In genomic region chr12:79742211-79742610, GRCm38 (mm10) we compare ENCODE assay signal across 11 mouse cellular contexts.
DNase-seq lines count a peak whose midpoint lies in the region; ATAC-seq lines count a peak whose summit lies in the region.
"Had no signal": no experiment of that assay in that cellular context is flagged by ENCODE, and none has a peak within 500 bp of the region (broad histone marks: within the 10 kb centered on the region; RNA-seq: fewer than 3 reads in every experiment).

No protein-coding gene starts in this region.

- no peak overlapping the region for H3K4me2 ChIP-seq in forebrain, embryonic 12.5 days
- H3K4me2 ChIP-seq in forebrain, embryonic 15.5 days (replicated peaks) = no peak overlapping the region
- no peak overlapping the region for H3K4me2 ChIP-seq in liver, embryonic 13.5 days
- H3K4me2 ChIP-seq in embryonic facial prominence, embryonic 14.5 days (ENCODE audit: low read depth, low read length) = no peak overlapping the region
- H3K4me2 ChIP-seq: heart, embryonic 12.5 days; limb, embryonic 15.5 days had no signal

- no peaks in the 10 kb centered on the region for H3K9me3 ChIP-seq in forebrain, embryonic 12.5 days
- no peaks in the 10 kb centered on the region for H3K9me3 ChIP-seq in forebrain, embryonic 15.5 days
- H3K9me3 ChIP-seq in liver, embryonic 13.5 days (replicated peaks) = no peaks in the 10 kb centered on the region
- H3K9me3 ChIP-seq in embryonic facial prominence, embryonic 14.5 days (ENCODE audit: control insufficient read depth, low read length) = no peaks in the 10 kb centered on the region
- H3K9me3 ChIP-seq: heart, embryonic 12.5 days; limb, embryonic 15.5 days had no signal

- H3K27ac ChIP-seq in forebrain, embryonic 12.5 days = no peak overlapping the region
- H3K27ac ChIP-seq in forebrain, embryonic 15.5 days (replicated peaks) = no peak overlapping the region
- H3K27ac ChIP-seq in liver, embryonic 13.5 days = no peak overlapping the region
- H3K27ac ChIP-seq in embryonic facial prominence, embryonic 14.5 days (replicated peaks; ENCODE audit: low read depth, low read length) = no peak overlapping the region
- H3K27ac ChIP-seq: limb, embryonic 15.5 days had no signal

- WGBS in forebrain, embryonic 12.5 days = 35% methylated on average over 7 of the region's 7 CpGs
- 28% methylated on average over 7 of the region's 7 CpGs for WGBS in forebrain, embryonic 15.5 days
- 61% methylated on average over 7 of the region's 7 CpGs for WGBS in liver, embryonic 13.5 days (ENCODE audit: insufficient replicate concordance)
- WGBS in embryonic facial prominence, embryonic 14.5 days = 37% methylated on average over 7 of the region's 7 CpGs

- H3K9ac ChIP-seq in forebrain, embryonic 12.5 days = no peak overlapping the region
- H3K9ac ChIP-seq in forebrain, embryonic 15.5 days (replicated peaks) = no peak overlapping the region
- H3K9ac ChIP-seq in liver, embryonic 13.5 days = no peak overlapping the region
- H3K9ac ChIP-seq in embryonic facial prominence, embryonic 14.5 days (ENCODE audit: low read depth, low read length) = no peak overlapping the region
- H3K9ac ChIP-seq: heart, embryonic 12.5 days; limb, embryonic 15.5 days had no signal

- no peaks in the 10 kb centered on the region for H3K36me3 ChIP-seq in forebrain, embryonic 12.5 days (replicated peaks)
- H3K36me3 ChIP-seq in forebrain, embryonic 15.5 days = no peaks in the 10 kb centered on the region
- H3K36me3 ChIP-seq in liver, embryonic 13.5 days = no peaks in the 10 kb centered on the region
- H3K36me3 ChIP-seq in embryonic facial prominence, embryonic 14.5 days (ENCODE audit: control insufficient read depth, insufficient read depth, low read length) = no peaks in the 10 kb centered on the region
- H3K36me3 ChIP-seq: heart, embryonic 12.5 days; limb, embryonic 15.5 days had no signal

- peaks cover 24% of the 10 kb centered on the region for H3K4me1 ChIP-seq in forebrain, embryonic 12.5 days
- peaks cover 6% of the 10 kb centered on the region; the same call in 1 of the 2 replicates for H3K4me1 ChIP-seq in forebrain, embryonic 15.5 days
- H3K4me1 ChIP-seq in liver, embryonic 13.5 days (replicated peaks) = no peaks in the 10 kb centered on the region
- H3K4me1 ChIP-seq in embryonic facial prominence, embryonic 14.5 days (ENCODE audit: control insufficient read depth, insufficient read depth, low read length) = peaks cover 26% of the 10 kb centered on the region

- ATAC-seq in forebrain, embryonic 12.5 days (ENCODE audit: low FRiP score) = peak; percentile 63
- no peak; the same call in 1 of the 2 replicates for ATAC-seq in forebrain, embryonic 15.5 days (replicated peaks)
- ATAC-seq in liver, embryonic 13.5 days (ENCODE audit: low read depth) = 0 out of 2 replicates have a peak, but pooled peaks have one; percentile 23
- 0 out of 2 replicates have a peak, but pooled peaks have one; percentile 44 for ATAC-seq in embryonic facial prominence, embryonic 14.5 days (ENCODE audit: low read depth)
- ATAC-seq in megakaryocyte-erythroid progenitor cell, adult 5-6 weeks (replicated peaks; ENCODE audit: low FRiP score, low TSS enrichment, poor library complexity, severe bottlenecking) = no peak

- H3K27me3 ChIP-seq in forebrain, embryonic 12.5 days = no peaks in the 10 kb centered on the region
- no peaks in the 10 kb centered on the region for H3K27me3 ChIP-seq in forebrain, embryonic 15.5 days
- H3K27me3 ChIP-seq in liver, embryonic 13.5 days = no peaks in the 10 kb centered on the region
- no peaks in the 10 kb centered on the region for H3K27me3 ChIP-seq in embryonic facial prominence, embryonic 14.5 days (replicated peaks; ENCODE audit: control insufficient read depth, insufficient read depth, low read length)
- H3K27me3 ChIP-seq: heart, embryonic 12.5 days; limb, embryonic 15.5 days had no signal

- no peak for DNase-seq in liver, embryonic 13.5 days
- no peak for DNase-seq in liver
- no peak for DNase-seq in embryonic facial prominence, embryonic 14.5 days (ENCODE audit: low spot score)
- DNase-seq in retina, embryonic 14.5 days (ENCODE audit: low spot score) = peak; percentile 77
- no peak for DNase-seq in gastrocnemius, postnatal 25 days

- no peak overlapping the region for H3K4me3 ChIP-seq in forebrain, embryonic 12.5 days (replicated peaks)
- H3K4me3 ChIP-seq in forebrain, embryonic 15.5 days = no peak overlapping the region
- no peak overlapping the region for H3K4me3 ChIP-seq in liver, embryonic 13.5 days (replicated peaks)
- no peak overlapping the region for H3K4me3 ChIP-seq in embryonic facial prominence, embryonic 14.5 days (ENCODE audit: low read depth, low read length)
- H3K4me3 ChIP-seq: erythroblast, embryonic 14.5 days; heart, embryonic 12.5 days; limb, embryonic 15.5 days had no signal

Comparison
In these comparisons a context has a peak if more than half of its experiments do, and no peak if none do; other contexts are left out.
1. ATAC-seq: peak in forebrain, embryonic 12.5 days (single experiment), liver, embryonic 13.5 days (single experiment) and embryonic facial prominence, embryonic 14.5 days (single experiment); none in forebrain, embryonic 15.5 days (single experiment) and megakaryocyte-erythroid progenitor cell, adult 5-6 weeks (single experiment).